Mouse (Mus musculus) hindbrain, embryonic 13.5 days (tissue): ENCODE measurements around the gene Eppin. TPM values are rescaled to one million over a fixed set of nuclear protein-coding genes. Genes with fewer than 3 reads are reported as not detected.

Experiments used
- polyA plus RNA-seq: library from polyadenylated mRNA; unstranded; fragments of >200 nt; fragmentation: Nextera tagmentation; extraction: Ambion mirVana; gene quantifications from 2 replicates; pipeline ENCODE4 v1.2.1, GENCODE M21; 2015

The Eppin gene
- polyA plus RNA-seq, 1 experiment from 2014 or later, result not detected

Other genes starting within 250 kb of the Eppin start
- gene Slpi, start 204.5 kb downstream of the Eppin start, polyA plus RNA-seq, result 0.49 and 0.92 TPM in 2 replicates
- 0.05 and 0.09 TPM in 2 replicates for gene Rbpjl, start 190.5 kb downstream of the Eppin start, polyA plus RNA-seq
- 2.3 and 9.3 TPM in 2 replicates for gene Matn4, start 188.4 kb downstream of the Eppin start, polyA plus RNA-seq
- 9.0 and 9.7 TPM in 2 replicates for gene Sdc4, start 149.7 kb downstream of the Eppin start, polyA plus RNA-seq
- 84.3 and 85.3 TPM in 2 replicates for gene Sys1, start 136.6 kb downstream of the Eppin start, polyA plus RNA-seq
- 5.0 and 5.9 TPM in 2 replicates for gene Gm20458, start 132.6 kb downstream of the Eppin start, polyA plus RNA-seq
- 0.18 TPM in 1 of 2 replicates, not detected in the other for gene Trp53tg5, start 119.9 kb downstream of the Eppin start, polyA plus RNA-seq
- gene Dbndd2, start 107.5 kb downstream of the Eppin start, polyA plus RNA-seq, result 12.0 and 13.8 TPM in 2 replicates
- 67.3 and 71.1 TPM in 2 replicates for gene Pigt, start 96.1 kb downstream of the Eppin start, polyA plus RNA-seq
- gene Wfdc2, start 31.2 kb downstream of the Eppin start, polyA plus RNA-seq, result 4.5 and 5.5 TPM in 2 replicates
- not detected in 2 replicates for gene Spint3, start 20.1 kb downstream of the Eppin start, polyA plus RNA-seq
- gene Wfdc6a, start 8.1 kb downstream of the Eppin start, polyA plus RNA-seq, result not detected in 2 replicates
- gene Wfdc6b, start 19.9 kb upstream of the Eppin start, polyA plus RNA-seq, result not detected in 2 replicates
- gene Wfdc8, start 20.0 kb upstream of the Eppin start, polyA plus RNA-seq, result not detected in 2 replicates
- gene Wfdc16, start 45.2 kb upstream of the Eppin start, polyA plus RNA-seq, result not detected in 2 replicates
- not detected in 2 replicates for gene Wfdc10, start 62.5 kb upstream of the Eppin start, polyA plus RNA-seq
- not detected in 2 replicates for gene Wfdc9, start 63.0 kb upstream of the Eppin start, polyA plus RNA-seq
- not detected in 2 replicates for gene Wfdc11, start 80.5 kb upstream of the Eppin start, polyA plus RNA-seq
- gene Wfdc13, start 91.5 kb upstream of the Eppin start, polyA plus RNA-seq, result not detected in 2 replicates
- not detected in 2 replicates for gene Spint4, start 104.9 kb upstream of the Eppin start, polyA plus RNA-seq
- gene Spint5, start 121.7 kb upstream of the Eppin start, polyA plus RNA-seq, result not detected in 2 replicates
- 0.95 and 1.2 TPM in 2 replicates for gene Wfdc3, start 152.3 kb upstream of the Eppin start, polyA plus RNA-seq
- gene Dnttip1, start 152.4 kb upstream of the Eppin start, polyA plus RNA-seq, result 65.0 and 72.3 TPM in 2 replicates
- 97.2 and 108 TPM in 2 replicates for gene Ube2c, start 176.3 kb upstream of the Eppin start, polyA plus RNA-seq
- 1.3 and 3.9 TPM in 2 replicates for gene Tnnc2, start 186.4 kb upstream of the Eppin start, polyA plus RNA-seq
- gene Snx21, start 192.2 kb upstream of the Eppin start, polyA plus RNA-seq, result 21.0 and 22.4 TPM in 2 replicates
- gene Acot8, start 211.3 kb upstream of the Eppin start, polyA plus RNA-seq, result 19.4 and 19.8 TPM in 2 replicates
- gene Zswim3, start 211.5 kb upstream of the Eppin start, polyA plus RNA-seq, result 13.7 and 14.6 TPM in 2 replicates
- gene Zswim1, start 229.1 kb upstream of the Eppin start, polyA plus RNA-seq, result 23.9 and 24.3 TPM in 2 replicates
- gene Spata25, start 234.9 kb upstream of the Eppin start, polyA plus RNA-seq, result not detected in 2 replicates
- gene Ctsa, start 239.3 kb upstream of the Eppin start, polyA plus RNA-seq, result 101 and 109 TPM in 2 replicates
- 5.4 and 5.9 TPM in 2 replicates for gene Neurl2, start 239.9 kb upstream of the Eppin start, polyA plus RNA-seq